In genomic region chr11:51085269-51085668, GRCm38 (mm10) we compare ENCODE assay signal across 36 mouse cellular contexts. TPM values are rescaled to one million over a fixed set of nuclear protein-coding genes. Genes with fewer than 3 reads are reported as not detected.
DNase-seq lines count a peak whose midpoint lies in the region; ATAC-seq and TF ChIP-seq lines count a peak whose summit lies in the region.
"Had no signal": no experiment of that assay in that cellular context is flagged by ENCODE, and none has a peak within 500 bp of the region (broad histone marks: within the 10 kb centered on the region; RNA-seq: fewer than 3 reads in every experiment).

No protein-coding gene starts in this region.

- no peaks in the 10 kb centered on the region for H3K9me3 ChIP-seq in limb, embryonic 13.5 days
- no peaks in the 10 kb centered on the region for H3K9me3 ChIP-seq in limb, embryonic 10.5 days (replicated peaks)
- H3K9me3 ChIP-seq: embryonic facial prominence, embryonic 12.5 days; hindbrain, embryonic 12.5 days; intestine, embryonic 15.5 days; neural tube, embryonic 15.5 days; stomach, embryonic 15.5 days had no signal

- WGBS in limb, embryonic 13.5 days = 53% methylated on average over 13 of the region's 13 CpGs
- WGBS in limb, embryonic 10.5 days = 73% methylated on average over 13 of the region's 13 CpGs

- H3K4me3 ChIP-seq in limb, embryonic 13.5 days = no peak overlapping the region
- no peak overlapping the region for H3K4me3 ChIP-seq in limb, embryonic 10.5 days
- no peak overlapping the region for H3K4me3 ChIP-seq in layer of hippocampus, adult 2 months
- H3K4me3 ChIP-seq: embryonic facial prominence, embryonic 12.5 days; hindbrain, embryonic 12.5 days; intestine, embryonic 15.5 days; neural tube, embryonic 15.5 days; stomach, embryonic 15.5 days had no signal

- no peak for ATAC-seq in limb, embryonic 13.5 days (ENCODE audit: low FRiP score, low read depth)
- ATAC-seq: forebrain, embryonic 14.5 days; intestine, embryonic 15.5 days had no signal

- no peaks in the 10 kb centered on the region for H3K4me1 ChIP-seq in limb, embryonic 13.5 days
- H3K4me1 ChIP-seq in limb, embryonic 10.5 days = no peaks in the 10 kb centered on the region
- H3K4me1 ChIP-seq: embryonic facial prominence, embryonic 12.5 days; hindbrain, embryonic 12.5 days; intestine, embryonic 15.5 days; neural tube, embryonic 15.5 days; stomach, embryonic 15.5 days had no signal

- H3K9ac ChIP-seq in limb, embryonic 13.5 days = 0 out of 2 replicates have a peak overlapping the region, but pooled peaks have one; percentile 25
- H3K9ac ChIP-seq: embryonic facial prominence, embryonic 12.5 days; hindbrain, embryonic 12.5 days; intestine, embryonic 15.5 days; liver, embryonic 14.5 days; neural tube, embryonic 15.5 days; stomach, embryonic 15.5 days had no signal

- DNase-seq in layer of hippocampus, adult 11-12 months (ENCODE audit: low spot score) = peak; percentile 15
- no peak for DNase-seq in layer of hippocampus, adult 8-10 months (ENCODE audit: low spot score in 2 of 2)
- no peak for DNase-seq in limb, embryonic 10.5 days (ENCODE audit: low spot score)
- DNase-seq in layer of hippocampus, adult 2 months (ENCODE audit: low spot score in 2 of 2) = peak; percentile 33 to 52
- peak; percentile 6 to 14 for DNase-seq in layer of hippocampus, postnatal 14 days (ENCODE audit: low spot score in 2 of 2)
- DNase-seq in gastrocnemius, postnatal 10 days = no peak
- DNase-seq in thymus, postnatal 36 days = no peak
- DNase-seq: adrenal gland, postnatal 25 days; B cell, adult 2 months; cerebellum, adult 18-20 months; gastrocnemius, postnatal 14 days; heart, postnatal 36 days; liver; lung, adult 2 months; lung, postnatal 10 days; retina, postnatal 1 day had no signal

- no peaks in the 10 kb centered on the region for H3K36me3 ChIP-seq in limb, embryonic 13.5 days
- H3K36me3 ChIP-seq in limb, embryonic 10.5 days = no peaks in the 10 kb centered on the region
- H3K36me3 ChIP-seq: embryonic facial prominence, embryonic 12.5 days; hindbrain, embryonic 12.5 days; intestine, embryonic 15.5 days; neural tube, embryonic 15.5 days; stomach, embryonic 15.5 days had no signal

- no peak overlapping the region for H3K27ac ChIP-seq in limb, embryonic 13.5 days
- H3K27ac ChIP-seq in limb, embryonic 10.5 days = no peak overlapping the region
- H3K27ac ChIP-seq in layer of hippocampus, adult 2 months = no peak overlapping the region
- H3K27ac ChIP-seq: embryonic facial prominence, embryonic 12.5 days; hindbrain, embryonic 12.5 days; hindbrain, postnatal 0 days; intestine, embryonic 15.5 days; liver, embryonic 14.5 days; macrophage; neural tube, embryonic 15.5 days; stomach, embryonic 15.5 days had no signal

- no peak for TF ChIP-seq CTCF in layer of hippocampus, adult 2 months (conservative IDR thresholded peaks at IDR 0.05)

- H3K4me2 ChIP-seq in limb, embryonic 13.5 days (replicated peaks) = no peak overlapping the region
- H3K4me2 ChIP-seq: embryonic facial prominence, embryonic 12.5 days; heart, embryonic 11.5 days; hindbrain, embryonic 12.5 days; intestine, embryonic 15.5 days; neural tube, embryonic 15.5 days; stomach, embryonic 15.5 days had no signal

- H3K27me3 ChIP-seq in limb, embryonic 13.5 days = peaks cover 5% of the 10 kb centered on the region; the same call in 1 of the 2 replicates
- no peaks in the 10 kb centered on the region for H3K27me3 ChIP-seq in limb, embryonic 10.5 days (ENCODE audit: low read depth, poor library complexity, severe bottlenecking)
- H3K27me3 ChIP-seq: embryonic facial prominence, embryonic 12.5 days; hindbrain, embryonic 12.5 days; intestine, embryonic 15.5 days; neural tube, embryonic 15.5 days; stomach, embryonic 15.5 days had no signal

RNA-seq across cellular contexts. Expression of gene Zfp354a, which starts 26.2 kb away (rescaled TPM):
- 10 to 100 TPM in 2 of 4 experiments, 1 to 10 TPM in 2; 9.0 to 10.6 (median 10.0) TPM for total RNA-seq in layer of hippocampus, adult 8-10 months (2022)
- 10.2 and 11.8 TPM in 2 replicates for polyA plus RNA-seq in limb, embryonic 13.5 days (2015; fragmentation: Nextera tagmentation; extraction: Ambion mirVana)
- 7.7 and 7.9 TPM in 2 replicates for polyA plus RNA-seq in limb, embryonic 10.5 days (2016; fragmentation: Nextera tagmentation; extraction: Ambion mirVana)
- total RNA-seq in layer of hippocampus, adult 2 months (2021) = 1 to 10 TPM; 7.3 to 8.3 TPM
- 1 to 10 TPM; 7.7 to 9.6 TPM for total RNA-seq in layer of hippocampus, postnatal 14 days (2021)
- 1 to 10 TPM; 2.1 to 3.1 TPM for total RNA-seq in gastrocnemius, postnatal 10 days (2021)
- total RNA-seq: megakaryocyte-erythroid progenitor cell, adult 5-6 weeks had no signal

RNA-seq across cellular contexts. Expression of gene Olfr1375, which starts 37.4 kb away (rescaled TPM):
- total RNA-seq in layer of hippocampus, adult 8-10 months (2022) = not detected
- polyA plus RNA-seq in limb, embryonic 13.5 days (2015; fragmentation: Nextera tagmentation; extraction: Ambion mirVana) = not detected in 2 replicates
- not detected in 2 replicates for polyA plus RNA-seq in limb, embryonic 10.5 days (2016; fragmentation: Nextera tagmentation; extraction: Ambion mirVana)
- not detected for total RNA-seq in layer of hippocampus, adult 2 months (2021)
- total RNA-seq in layer of hippocampus, postnatal 14 days (2021) = not detected
- total RNA-seq in gastrocnemius, postnatal 10 days (2021) = not detected
- total RNA-seq: adrenal gland, adult 18-20 months; adrenal gland, postnatal 25 days; gastrocnemius, postnatal 14 days; heart, postnatal 36 days; hindbrain, postnatal 0 days; layer of hippocampus, postnatal 10 days; left cerebral cortex, postnatal 10 days; megakaryocyte-erythroid progenitor cell, adult 5-6 weeks had no signal
- polyA plus RNA-seq: brain, embryonic 14.5 days; embryonic facial prominence, embryonic 12.5 days; forebrain, embryonic 14.5 days; frontal cortex, adult 2 months; heart, embryonic 11.5 days; heart, embryonic 16.5 days; hindbrain, embryonic 12.5 days; hindbrain, postnatal 0 days; intestine, embryonic 15.5 days; liver, embryonic 14.5 days; lung, adult 2 months; macrophage; midbrain, embryonic 14.5 days; neural tube, embryonic 15.5 days; stomach, embryonic 15.5 days; urinary bladder, adult 2 months had no signal

Comparison
In these comparisons a context has a peak if more than half of its experiments do, and no peak if none do; other contexts are left out.
1. DNase-seq: peak in layer of hippocampus, adult 11-12 months (single experiment), layer of hippocampus, adult 2 months (2 of 2) and layer of hippocampus, postnatal 14 days (2 of 2); none in layer of hippocampus, adult 8-10 months (0 of 2), limb, embryonic 10.5 days (single experiment), gastrocnemius, postnatal 10 days (single experiment) and thymus, postnatal 36 days (0 of 2).